In the genomic region with DNA sequence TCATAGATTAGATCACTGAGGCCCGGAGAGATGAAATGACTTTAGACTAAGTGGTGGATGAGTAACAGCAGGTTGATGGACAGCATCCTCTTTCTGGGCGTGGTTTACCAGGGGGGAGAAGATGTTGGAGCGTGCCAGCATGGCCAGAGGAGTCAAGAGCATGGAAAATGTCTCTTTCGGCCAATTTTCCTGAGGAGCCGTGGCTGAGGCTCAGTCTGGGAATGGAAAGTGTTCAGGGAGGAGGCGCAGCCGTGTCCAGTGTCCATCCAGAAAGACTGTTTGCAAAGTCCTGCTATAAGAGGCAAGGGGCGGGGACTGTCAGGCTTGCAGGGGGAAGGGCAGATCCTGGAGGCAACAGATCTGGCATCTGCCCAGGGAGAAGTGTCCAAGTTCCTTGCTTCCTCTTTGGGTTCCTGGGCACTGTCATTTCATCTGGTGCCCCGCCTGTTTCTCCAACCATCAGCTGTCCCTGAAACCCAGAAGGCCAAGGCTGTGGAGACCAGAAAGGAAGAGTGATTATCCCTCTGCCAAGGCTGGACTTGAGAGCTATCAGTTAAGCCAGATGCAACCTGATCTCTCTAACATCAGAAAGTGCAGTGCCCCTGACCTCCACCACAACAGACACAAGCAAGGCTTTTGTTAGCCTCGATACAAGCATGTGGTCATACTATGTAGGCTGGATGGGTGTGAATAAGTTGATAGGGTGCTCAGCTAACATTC, we compare ENCODE assay signal across 9 mouse cellular contexts. TPM values are rescaled to one million over a fixed set of nuclear protein-coding genes. Genes with fewer than 3 reads are reported as not detected.
A peak's percentile ranks its signal among the peaks of the same experiment; 100 is the strongest.
DNase-seq lines count a peak whose midpoint lies in the region; ATAC-seq and TF ChIP-seq lines count a peak whose summit lies in the region.
"Had no signal": no experiment of that assay in that cellular context is flagged by ENCODE, and none has a peak within 500 bp of the region (broad histone marks: within the 10 kb centered on the region; RNA-seq: fewer than 3 reads in every experiment).

No protein-coding gene starts in this region.

- H3K9me3 ChIP-seq in intestine, embryonic 15.5 days: no peaks in the 10 kb centered on the region
- no peaks in the 10 kb centered on the region for H3K9me3 ChIP-seq in intestine, postnatal 0 days (ENCODE audit: control insufficient read depth)
- no peaks in the 10 kb centered on the region for H3K9me3 ChIP-seq in stomach, postnatal 0 days (ENCODE audit: control insufficient read depth, low read length)
- H3K9me3 ChIP-seq: neural tube, embryonic 12.5 days had no signal

- no peaks in the 10 kb centered on the region for H3K36me3 ChIP-seq in intestine, embryonic 15.5 days
- H3K36me3 ChIP-seq in intestine, postnatal 0 days (ENCODE audit: control insufficient read depth, insufficient read depth): no peaks in the 10 kb centered on the region
- no peaks in the 10 kb centered on the region for H3K36me3 ChIP-seq in stomach, postnatal 0 days (ENCODE audit: control insufficient read depth, insufficient read depth, low read length)
- H3K36me3 ChIP-seq: neural tube, embryonic 12.5 days had no signal

- no peak for TF ChIP-seq EP300 in stomach, postnatal 0 days (optimal IDR thresholded peaks at IDR 0.05)

- peak overlapping the region; percentile 5; the same call in 1 of the 2 replicates for H3K27ac ChIP-seq in intestine, embryonic 15.5 days
- H3K27ac ChIP-seq in intestine, postnatal 0 days (ENCODE audit: low read depth, low read length): no peak overlapping the region
- H3K27ac ChIP-seq in stomach, postnatal 0 days (replicated peaks): peak overlapping the region; percentile 61; the same call in 1 of the 2 replicates
- H3K27ac ChIP-seq: neural tube, embryonic 12.5 days had no signal

- peaks cover 11% of the 10 kb centered on the region for H3K4me1 ChIP-seq in intestine, embryonic 15.5 days (replicated peaks)
- 0 out of 2 replicates have a peak, but pooled peaks cover 6% of the 10 kb centered on the region for H3K4me1 ChIP-seq in intestine, postnatal 0 days (replicated peaks; ENCODE audit: control insufficient read depth, insufficient read depth, low read length)
- no peaks in the 10 kb centered on the region for H3K4me1 ChIP-seq in stomach, postnatal 0 days (replicated peaks; ENCODE audit: control insufficient read depth, insufficient read depth)

- ATAC-seq in intestine, embryonic 15.5 days: 0 out of 2 replicates have a peak, but pooled peaks have one; percentile 29
- ATAC-seq in intestine, postnatal 0 days: no peak
- peak; percentile 73 for ATAC-seq in granulocyte monocyte progenitor cell, adult 5-6 weeks (replicated peaks; ENCODE audit: poor library complexity, severe bottlenecking)
- ATAC-seq in stomach, postnatal 0 days (ENCODE audit: low FRiP score, low TSS enrichment): peak; percentile 74

- peak; percentile 74 for DNase-seq in adipocyte (ENCODE audit: low spot score)
- peak; percentile 75 to 81 for DNase-seq in kidney, postnatal 25 days
- peak; percentile 26 for DNase-seq in stomach, postnatal 0 days (ENCODE audit: low spot score)
- no peak for DNase-seq in layer of hippocampus, adult 18-20 months (ENCODE audit: low spot score in 2 of 2)
- no peak for DNase-seq in right cerebral cortex, postnatal 10 days (ENCODE audit: low spot score in 2 of 2)

- no peaks in the 10 kb centered on the region for H3K27me3 ChIP-seq in intestine, embryonic 15.5 days (replicated peaks)
- no peaks in the 10 kb centered on the region for H3K27me3 ChIP-seq in intestine, postnatal 0 days (replicated peaks; ENCODE audit: control insufficient read depth, insufficient read depth, low read length)
- no peaks in the 10 kb centered on the region for H3K27me3 ChIP-seq in stomach, postnatal 0 days (ENCODE audit: control insufficient read depth, insufficient read depth, low read length)
- H3K27me3 ChIP-seq: neural tube, embryonic 12.5 days had no signal

- no peak overlapping the region for H3K4me2 ChIP-seq in intestine, embryonic 15.5 days (replicated peaks)
- no peak overlapping the region for H3K4me2 ChIP-seq in intestine, postnatal 0 days (replicated peaks; ENCODE audit: low read depth)
- H3K4me2 ChIP-seq in stomach, postnatal 0 days (replicated peaks; ENCODE audit: low read depth): no peak overlapping the region
- H3K4me2 ChIP-seq: neural tube, embryonic 12.5 days had no signal

- no peak for TF ChIP-seq CTCF in intestine, postnatal 0 days (IDR thresholded peaks at IDR 0.05; ENCODE audit: low read depth)
- TF ChIP-seq CTCF in stomach, postnatal 0 days (IDR thresholded peaks at IDR 0.05; ENCODE audit: low read depth): no peak; the same call in 1 of the 2 replicates

- WGBS in intestine, embryonic 15.5 days: 48% methylated on average over 10 of the region's 10 CpGs
- 46% methylated on average over 10 of the region's 10 CpGs for WGBS in intestine, postnatal 0 days
- 35% methylated on average over 10 of the region's 10 CpGs for WGBS in stomach, postnatal 0 days

- H3K4me3 ChIP-seq in intestine, embryonic 15.5 days (replicated peaks): no peak overlapping the region
- no peak overlapping the region for H3K4me3 ChIP-seq in intestine, postnatal 0 days (ENCODE audit: low read depth, low read length)
- no peak overlapping the region for H3K4me3 ChIP-seq in stomach, postnatal 0 days (ENCODE audit: low read depth, low read length)
- H3K4me3 ChIP-seq: neural tube, embryonic 12.5 days had no signal

- H3K9ac ChIP-seq in intestine, embryonic 15.5 days: no peak overlapping the region
- H3K9ac ChIP-seq in intestine, postnatal 0 days (ENCODE audit: low read depth, low read length): no peak overlapping the region
- H3K9ac ChIP-seq in stomach, postnatal 0 days (ENCODE audit: low read length): no peak overlapping the region
- H3K9ac ChIP-seq: neural tube, embryonic 12.5 days had no signal

RNA-seq across cellular contexts. Expression of gene H13, which starts 16.2 kb away (rescaled TPM):
- 115 and 120 TPM in 2 replicates for polyA plus RNA-seq in intestine, embryonic 15.5 days (2015; fragmentation: Nextera tagmentation; extraction: Ambion mirVana)
- 110 and 111 TPM in 2 replicates for polyA plus RNA-seq in intestine, postnatal 0 days (2015; fragmentation: Nextera tagmentation; extraction: Ambion mirVana)
- 180 and 213 TPM in 2 replicates for total RNA-seq in granulocyte monocyte progenitor cell, adult 5-6 weeks (2014; fragmentation: Nextera tagmentation)
- total RNA-seq in granulocyte monocyte progenitor cell, adult 5-6 weeks (2017): 150 and 235 TPM in 2 replicates
- polyA plus RNA-seq in stomach, postnatal 0 days (2015; fragmentation: Nextera tagmentation; extraction: Ambion mirVana): 110 and 121 TPM in 2 replicates
- total RNA-seq in layer of hippocampus, adult 18-20 months (2021): 10 to 100 TPM; 75.0 to 76.0 TPM

RNA-seq across cellular contexts. Expression of gene Rem1, which starts 26.3 kb away (rescaled TPM):
- 10.0 and 10.3 TPM in 2 replicates for polyA plus RNA-seq in intestine, embryonic 15.5 days (2015; fragmentation: Nextera tagmentation; extraction: Ambion mirVana)
- 5.9 and 6.4 TPM in 2 replicates for polyA plus RNA-seq in intestine, postnatal 0 days (2015; fragmentation: Nextera tagmentation; extraction: Ambion mirVana)
- total RNA-seq in granulocyte monocyte progenitor cell, adult 5-6 weeks (2014; fragmentation: Nextera tagmentation): 0.45 TPM in 1 of 2 replicates, not detected in the other
- not detected in 2 replicates for total RNA-seq in granulocyte monocyte progenitor cell, adult 5-6 weeks (2017)
- 17.2 and 19.7 TPM in 2 replicates for polyA plus RNA-seq in stomach, postnatal 0 days (2015; fragmentation: Nextera tagmentation; extraction: Ambion mirVana)
- under 1 TPM; 0.74 to 0.79 TPM for total RNA-seq in layer of hippocampus, adult 18-20 months (2021)

RNA-seq across cellular contexts. Expression of gene Defb25, which starts 30.2 kb away (rescaled TPM):
- polyA plus RNA-seq in intestine, embryonic 15.5 days (2015; fragmentation: Nextera tagmentation; extraction: Ambion mirVana): 0.67 and 2.3 TPM in 2 replicates
- 0.72 TPM in 1 of 2 replicates, not detected in the other for polyA plus RNA-seq in intestine, postnatal 0 days (2015; fragmentation: Nextera tagmentation; extraction: Ambion mirVana)
- total RNA-seq in granulocyte monocyte progenitor cell, adult 5-6 weeks (2014; fragmentation: Nextera tagmentation): not detected in 2 replicates
- not detected in 2 replicates for total RNA-seq in granulocyte monocyte progenitor cell, adult 5-6 weeks (2017)
- polyA plus RNA-seq in stomach, postnatal 0 days (2015; fragmentation: Nextera tagmentation; extraction: Ambion mirVana): 0.73 and 1.7 TPM in 2 replicates
- not detected for total RNA-seq in layer of hippocampus, adult 18-20 months (2021)
- polyA plus RNA-seq: neural tube, embryonic 12.5 days had no signal

RNA-seq across cellular contexts. Expression of gene Mcts2, which starts 33.8 kb away (rescaled TPM):
- 26.3 and 26.8 TPM in 2 replicates for polyA plus RNA-seq in intestine, embryonic 15.5 days (2015; fragmentation: Nextera tagmentation; extraction: Ambion mirVana)
- polyA plus RNA-seq in intestine, postnatal 0 days (2015; fragmentation: Nextera tagmentation; extraction: Ambion mirVana): 19.0 and 21.5 TPM in 2 replicates
- total RNA-seq in granulocyte monocyte progenitor cell, adult 5-6 weeks (2014; fragmentation: Nextera tagmentation): 11.7 and 14.5 TPM in 2 replicates
- total RNA-seq in granulocyte monocyte progenitor cell, adult 5-6 weeks (2017): 5.7 and 10.9 TPM in 2 replicates
- polyA plus RNA-seq in stomach, postnatal 0 days (2015; fragmentation: Nextera tagmentation; extraction: Ambion mirVana): 22.9 and 23.4 TPM in 2 replicates
- total RNA-seq in layer of hippocampus, adult 18-20 months (2021): 10 to 100 TPM; 18.3 to 19.2 TPM

RNA-seq across cellular contexts. Expression of gene Defb36, which starts 48.9 kb away (rescaled TPM):
- not detected in 2 replicates for polyA plus RNA-seq in intestine, embryonic 15.5 days (2015; fragmentation: Nextera tagmentation; extraction: Ambion mirVana)
- not detected in 2 replicates for polyA plus RNA-seq in intestine, postnatal 0 days (2015; fragmentation: Nextera tagmentation; extraction: Ambion mirVana)
- total RNA-seq in granulocyte monocyte progenitor cell, adult 5-6 weeks (2014; fragmentation: Nextera tagmentation): not detected in 2 replicates
- total RNA-seq in granulocyte monocyte progenitor cell, adult 5-6 weeks (2017): not detected in 2 replicates
- polyA plus RNA-seq in stomach, postnatal 0 days (2015; fragmentation: Nextera tagmentation; extraction: Ambion mirVana): 0.23 TPM in 1 of 2 replicates, not detected in the other
- not detected for total RNA-seq in layer of hippocampus, adult 18-20 months (2021)
- polyA plus RNA-seq: neural tube, embryonic 12.5 days had no signal

Comparison
In these comparisons a context has a peak if more than half of its experiments do, and no peak if none do; other contexts are left out.
1. DNase-seq: peak in adipocyte (single experiment), kidney, postnatal 25 days (2 of 2) and stomach, postnatal 0 days (single experiment); none in layer of hippocampus, adult 18-20 months (0 of 2) and right cerebral cortex, postnatal 10 days (0 of 2).